Mouse (Mus musculus) stomach, embryonic 15.5 days (tissue): ENCODE measurements around the gene Wasf2. TPM values are rescaled to one million over a fixed set of nuclear protein-coding genes. Genes with fewer than 3 reads are reported as not detected.

Source experiments
- ATAC-seq: fragments of 200-750 bp; cut with Nextera tagmentation; 2 replicates; pipeline ENCODE4 v1.8.0; 2017; ENCODE audit warnings: low read depth, moderate number of reproducible peaks, moderate TSS enrichment; ENCODE audit not compliant: insufficient read depth, low FRiP score
- H3K27ac ChIP-seq: fragments of 300-500 bp; sonication (generic); 2 replicates; pipeline ENCODE4 v1.5.1; 2015; ENCODE audit warnings: mild to moderate bottlenecking, inconsistent platforms
- H3K27me3 ChIP-seq: fragments of 300-500 bp; sonication (generic); replicated peaks from 2 replicates; pipeline ENCODE4 v1.6.1; 2015; ENCODE audit warnings: inconsistent platforms
- H3K36me3 ChIP-seq: fragments of 300-500 bp; sonication (generic); 2 replicates; pipeline ENCODE4 v1.6.1; 2015; ENCODE audit warnings: inconsistent platforms
- H3K4me1 ChIP-seq: fragments of 300-500 bp; sonication (generic); 2 replicates; pipeline ENCODE4 v1.6.1; 2015; ENCODE audit warnings: inconsistent platforms
- H3K4me2 ChIP-seq: fragments of 300-500 bp; sonication (generic); 2 replicates; pipeline ENCODE4 v1.6.1; 2015; ENCODE audit warnings: mild to moderate bottlenecking, inconsistent platforms
- H3K4me3 ChIP-seq: fragments of 300-500 bp; sonication (generic); replicated peaks from 2 replicates; pipeline ENCODE4 v1.5.1; 2015; ENCODE audit warnings: inconsistent platforms
- H3K9ac ChIP-seq: fragments of 300-500 bp; sonication (generic); 2 replicates; pipeline ENCODE4 v1.6.1; 2015; ENCODE audit warnings: inconsistent platforms
- H3K9me3 ChIP-seq: fragments of 300-500 bp; sonication (generic); 2 replicates; pipeline ENCODE4 v1.6.1; 2016; ENCODE audit warnings: inconsistent platforms
- WGBS: fragments of 180-500 bp; shearing (Covaris S2); methylation state at CpG from one replicate; pipeline ENCODE4 v1.1.7; 2015; 5-methylcytosine and 5-hydroxymethylcytosine counted together
- polyA plus RNA-seq: library from polyadenylated mRNA; unstranded; fragments of >200 nt; fragmentation: Nextera tagmentation; extraction: Ambion mirVana; gene quantifications from 2 replicates; pipeline ENCODE4 v1.2.1, GENCODE M21; 2015

Wasf2 gene
- polyA plus RNA-seq, 1 experiment from 2014 or later: 109 TPM

GRCm38 (mm10) chr4:133229582-133229981, 99.3 kb downstream of the Wasf2 start:
- H3K4me3 ChIP-seq: no peak overlapping the region
- H3K4me1 ChIP-seq: no peaks in the 10 kb centered on the region
- ATAC-seq: no peak
- H3K9ac ChIP-seq: no peak overlapping the region
- no peaks in the 10 kb centered on the region for H3K36me3 ChIP-seq
- H3K4me2 ChIP-seq: no peak overlapping the region
- H3K27me3 ChIP-seq: no peaks in the 10 kb centered on the region
- H3K27ac ChIP-seq: no peak overlapping the region
- WGBS: 77% methylated on average over 8 of the region's 8 CpGs
- H3K9me3 ChIP-seq: no peaks in the 10 kb centered on the region

DNA sequence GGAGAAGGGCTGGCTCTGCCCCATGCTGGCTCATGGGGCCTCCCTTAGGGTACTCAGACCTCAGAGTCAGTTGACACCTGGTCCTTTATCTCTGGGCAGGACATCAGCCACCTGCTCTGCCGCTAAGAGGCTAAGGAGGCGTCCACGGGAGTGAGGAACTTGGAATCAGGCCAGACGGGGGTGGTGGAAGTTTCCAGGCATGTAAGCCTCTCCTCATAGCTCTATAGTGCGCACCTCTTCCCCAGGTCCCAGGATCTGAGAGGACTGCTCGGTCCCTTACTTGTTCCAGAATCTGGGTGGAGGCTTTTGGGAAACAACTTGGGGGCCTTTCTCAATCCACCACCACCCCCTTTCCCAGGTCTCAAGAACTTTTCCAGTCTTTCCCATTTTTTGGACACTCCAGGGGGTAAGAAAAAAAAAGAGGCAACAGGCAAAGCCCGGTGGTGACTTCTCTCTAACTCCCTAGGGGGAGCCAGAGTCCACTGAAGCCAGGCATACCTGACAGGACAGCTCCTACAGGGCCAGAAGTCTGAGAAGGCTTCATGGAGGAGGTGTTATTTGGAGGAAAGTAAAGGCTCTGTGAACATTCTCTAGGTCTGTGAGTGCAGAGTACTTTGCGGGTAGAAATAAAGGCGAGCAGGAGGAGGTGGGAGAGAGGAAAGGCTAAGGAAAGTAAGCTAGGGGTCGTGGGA, 103.1 kb downstream of the Wasf2 start:
- H3K27ac ChIP-seq: no peak overlapping the region
- H3K27me3 ChIP-seq: peaks cover 8% of the 10 kb centered on the region; the same call in 1 of the 2 replicates
- H3K9ac ChIP-seq: no peak overlapping the region
- no peaks in the 10 kb centered on the region for H3K4me1 ChIP-seq
- no peaks in the 10 kb centered on the region for H3K36me3 ChIP-seq
- peak; percentile 6; the same call in 1 of the 2 replicates for ATAC-seq
- WGBS: 27% methylated on average over 10 of the region's 10 CpGs
- no peaks in the 10 kb centered on the region for H3K9me3 ChIP-seq
- no peak overlapping the region for H3K4me3 ChIP-seq
- no peak overlapping the region for H3K4me2 ChIP-seq

DNA sequence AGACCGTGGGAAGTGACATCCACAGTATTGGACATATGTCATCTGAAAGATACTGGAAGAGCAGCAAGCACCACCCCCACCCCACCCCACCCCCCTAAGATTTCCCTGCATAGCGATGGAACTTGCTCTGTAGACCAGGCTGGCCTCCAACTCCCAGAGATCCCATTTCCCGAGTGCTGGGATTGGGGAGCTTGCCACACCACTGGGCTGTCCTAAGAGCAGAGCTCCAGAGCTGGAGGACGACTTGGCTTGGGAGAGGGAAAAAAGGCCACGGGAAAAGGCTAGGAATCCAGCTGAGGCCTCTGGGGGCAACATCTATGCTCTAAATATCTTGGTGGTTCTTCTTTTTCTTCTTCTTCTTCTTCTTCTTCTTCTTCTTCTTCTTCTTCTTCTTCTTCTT, 104.5 kb downstream of the Wasf2 start:
- WGBS: 58% methylated on average over 5 of the region's 5 CpGs
- Histone ChIP-seq H3K9ac (no peak overlapping the region), H3K4me1 (no peaks in the 10 kb centered on the region), H3K4me2 (no peak overlapping the region), H3K36me3 (no peaks in the 10 kb centered on the region), H3K27ac (no peak overlapping the region), H3K27me3 (peaks cover 8% of the 10 kb centered on the region; the same call in 1 of the 2 replicates), H3K9me3 (no peaks in the 10 kb centered on the region), H3K4me3 (no peak overlapping the region)
- no peak for ATAC-seq

- ATAC-seq: no peak
Measured at GRCm38 (mm10) chr4:133235415-133235814, 105.1 kb downstream of the Wasf2 start.

DNA sequence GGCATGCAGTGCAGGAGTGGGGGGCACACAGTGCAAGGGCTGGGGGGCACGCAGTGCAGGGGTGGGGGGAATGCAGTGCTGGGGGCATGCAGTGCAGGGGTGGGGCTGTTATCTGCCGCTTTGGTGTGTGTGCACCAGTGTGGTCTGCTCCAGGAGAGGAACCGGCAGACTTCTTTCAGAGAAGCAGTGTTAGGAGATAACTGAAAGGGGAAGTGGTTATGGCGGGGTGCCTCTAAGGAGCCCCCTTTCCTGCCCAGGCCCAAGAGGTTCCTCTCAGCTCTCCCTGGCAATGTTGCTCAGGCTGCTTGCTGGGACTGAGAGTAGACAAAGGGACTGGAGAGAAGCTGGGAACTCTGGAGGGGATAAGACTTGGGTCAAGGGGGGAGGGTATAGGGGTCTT, 107.6 kb downstream of the Wasf2 start:
- Histone ChIP-seq H3K36me3 (no peaks in the 10 kb centered on the region), H3K9me3 (no peaks in the 10 kb centered on the region), H3K4me3 (no peak overlapping the region), H3K27me3 (peaks cover 16% of the 10 kb centered on the region; the same call in 1 of the 2 replicates), H3K4me1 (peaks cover 12% of the 10 kb centered on the region; the same call in 1 of the 2 replicates), H3K4me2 (no peak overlapping the region), H3K27ac (no peak overlapping the region), H3K9ac (no peak overlapping the region)
- no peak for ATAC-seq
- WGBS: 58% methylated on average over 2 of the region's 4 CpGs

More at GRCm38 (mm10) chr4:133235415-133235814, 105.1 kb downstream of the Wasf2 start:
- Histone ChIP-seq H3K27me3 (peaks cover 8% of the 10 kb centered on the region; the same call in 1 of the 2 replicates), H3K4me3 (no peak overlapping the region), H3K27ac (no peak overlapping the region), H3K9ac (no peak overlapping the region), H3K4me2 (no peak overlapping the region), H3K9me3 (no peaks in the 10 kb centered on the region), H3K36me3 (no peaks in the 10 kb centered on the region), H3K4me1 (no peaks in the 10 kb centered on the region)
- 77% methylated on average over 5 of the region's 5 CpGs for WGBS

DNA sequence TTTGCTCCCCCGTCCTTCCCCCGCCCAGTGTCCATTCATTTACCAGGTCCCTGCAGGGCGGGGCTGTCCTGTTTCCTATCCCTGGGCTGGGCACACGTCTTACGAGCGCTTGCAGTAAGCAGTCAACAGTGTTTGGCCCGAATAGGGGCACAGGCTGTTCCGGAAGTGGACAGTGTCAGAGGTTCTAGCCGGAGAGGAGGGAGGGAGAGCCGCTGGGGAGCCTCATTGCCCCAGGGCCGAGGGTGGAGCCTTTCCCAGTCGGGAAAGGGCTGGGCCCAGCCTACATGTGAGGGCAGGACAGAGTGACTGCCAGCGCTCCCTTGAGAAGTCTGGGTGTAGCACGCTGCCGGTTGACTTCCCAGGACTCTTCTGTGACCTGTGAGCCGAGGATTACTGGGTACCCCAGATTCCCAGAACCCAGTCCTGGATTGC, 110.2 kb downstream of the Wasf2 start, which contains the start of gene Map3k6:
Gene Map3k6 (plus strand): TSS at position 329 of the 432 bp plus-strand sequence.
- peaks cover 19% of the 10 kb centered on the region; the same call in 1 of the 2 replicates for H3K27me3 ChIP-seq
- H3K9ac ChIP-seq: peak within 1 kb of the TSS; percentile 60
- H3K4me3 ChIP-seq: peak within 1 kb of the TSS; percentile 63
- H3K9me3 ChIP-seq: no peaks in the 10 kb centered on the region
- peak within 1 kb of the TSS; percentile 97 for H3K4me2 ChIP-seq
- H3K36me3 ChIP-seq: no peaks in the 10 kb centered on the region
- peak; percentile 70 for ATAC-seq
- peaks cover 15% of the 10 kb centered on the region; the same call in 1 of the 2 replicates for H3K4me1 ChIP-seq
- peak within 1 kb of the TSS; percentile 77 for H3K27ac ChIP-seq
- WGBS: 7% methylated on average over 16 of the region's 16 CpGs

DNA sequence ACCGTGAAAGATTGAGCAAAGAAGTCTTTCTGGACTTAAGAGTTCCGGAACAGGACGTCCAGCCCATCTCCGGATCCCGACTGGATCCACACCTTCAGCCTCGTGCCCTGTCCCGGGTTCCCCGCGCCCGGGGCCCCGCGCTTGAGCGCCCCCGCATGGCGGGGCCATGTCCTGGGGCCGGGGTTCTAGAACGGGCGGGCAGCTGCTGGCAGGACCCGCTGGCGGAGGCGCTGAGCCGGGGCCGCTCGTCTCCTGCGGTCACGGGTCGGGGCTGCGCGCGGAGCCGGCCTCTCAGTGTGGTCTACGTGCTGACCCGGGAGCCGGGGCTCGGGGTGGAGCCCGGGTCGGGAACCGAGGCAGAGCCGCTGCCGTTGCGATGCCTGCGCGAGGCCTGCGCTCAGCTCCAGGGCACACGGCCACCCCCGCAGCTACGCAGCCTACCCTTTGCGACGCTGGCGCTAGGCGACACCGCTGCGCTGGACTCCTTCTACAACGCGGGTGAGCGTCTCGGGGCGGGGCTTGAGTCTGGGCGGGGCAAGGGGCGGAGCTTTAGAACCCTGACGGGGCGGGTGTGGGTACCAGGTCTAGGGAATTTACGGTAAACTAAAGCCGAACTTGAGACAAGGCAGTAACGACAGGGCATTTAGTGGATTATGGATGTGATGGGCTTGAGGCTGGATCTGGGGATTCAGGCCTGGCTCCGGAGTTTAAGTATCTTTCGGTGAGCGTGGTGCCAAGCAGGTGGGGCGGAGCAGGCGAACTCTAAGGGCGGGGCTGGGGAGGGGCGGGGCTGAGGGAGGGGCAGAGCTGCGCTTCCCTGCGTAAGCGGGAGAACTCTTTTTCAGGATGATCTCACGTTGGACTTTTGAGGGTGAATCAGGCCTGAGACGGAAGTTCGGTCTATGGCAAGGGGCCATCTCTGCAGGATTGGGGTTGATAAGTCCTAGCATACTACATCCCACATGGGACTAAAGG, 110.9 kb downstream of the Wasf2 start:
- peak; percentile 89 for ATAC-seq
- H3K27me3 ChIP-seq: peaks cover 16% of the 10 kb centered on the region; the same call in 1 of the 2 replicates
- peak overlapping the region; percentile 60 for H3K9ac ChIP-seq
- peak overlapping the region; percentile 63 for H3K4me3 ChIP-seq
- H3K4me1 ChIP-seq: peaks cover 15% of the 10 kb centered on the region; the same call in 1 of the 2 replicates
- under 1% methylated on average over 78 of the region's 78 CpGs for WGBS
- peak overlapping the region; percentile 77 for H3K27ac ChIP-seq
- no peaks in the 10 kb centered on the region for H3K9me3 ChIP-seq
- H3K4me2 ChIP-seq: peak overlapping the region; percentile 97
- H3K36me3 ChIP-seq: no peaks in the 10 kb centered on the region

- Histone ChIP-seq H3K9me3 (no peaks in the 10 kb centered on the region), H3K9ac (no peak overlapping the region), H3K27ac (no peak overlapping the region; the same call in 1 of the 2 replicates), H3K4me3 (peak overlapping the region; percentile 63), H3K27me3 (peaks cover 11% of the 10 kb centered on the region; the same call in 1 of the 2 replicates), H3K4me2 (peak overlapping the region; percentile 97), H3K4me1 (peaks cover 15% of the 10 kb centered on the region; the same call in 1 of the 2 replicates), H3K36me3 (no peaks in the 10 kb centered on the region)
- ATAC-seq: no peak
- WGBS: 27% methylated on average over 11 of the region's 11 CpGs
Measured at GRCm38 (mm10) chr4:133241910-133242309, 111.6 kb downstream of the Wasf2 start.

GRCm38 (mm10) chr4:133242710-133243109, 112.4 kb downstream of the Wasf2 start:
- 65% methylated on average over 9 of the region's 9 CpGs for WGBS
- Histone ChIP-seq H3K27ac (no peak overlapping the region), H3K4me3 (no peak overlapping the region), H3K4me2 (no peak overlapping the region), H3K9me3 (no peaks in the 10 kb centered on the region), H3K27me3 (peaks cover 15% of the 10 kb centered on the region; the same call in 1 of the 2 replicates), H3K36me3 (no peaks in the 10 kb centered on the region), H3K9ac (no peak overlapping the region), H3K4me1 (peaks cover 18% of the 10 kb centered on the region; the same call in 1 of the 2 replicates)
- ATAC-seq: no peak

- 23% methylated on average over 13 of the region's 13 CpGs for whole genome bisulfite sequencing
- H3K4me2 ChIP-seq: no peak overlapping the region
- no peak overlapping the region for H3K27ac ChIP-seq
Measured at GRCm38 (mm10) chr4:133243538-133243937, 113.2 kb downstream of the Wasf2 start.

DNA sequence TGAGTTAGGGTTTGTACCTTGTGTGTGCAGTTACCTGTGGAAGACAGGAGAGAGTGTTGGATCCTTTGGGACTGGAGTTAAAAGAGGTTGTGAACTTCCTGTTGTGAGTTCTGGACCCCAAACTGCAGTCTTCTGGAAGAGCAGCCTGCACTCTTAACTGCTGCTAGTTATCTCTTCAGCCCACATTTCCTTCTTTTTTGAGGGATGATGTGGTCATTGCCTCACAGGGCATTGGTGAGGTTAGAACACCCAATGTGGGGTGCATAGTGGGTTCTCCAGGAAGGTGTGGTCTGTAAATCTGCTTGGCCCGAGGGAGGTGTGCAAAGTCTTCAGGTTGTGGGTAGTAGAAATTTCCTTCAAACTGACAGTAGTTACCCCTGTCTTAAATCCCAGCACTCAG, 114.0 kb downstream of the Wasf2 start:
- H3K27ac ChIP-seq: no peak overlapping the region
- no peaks in the 10 kb centered on the region for H3K36me3 ChIP-seq
- no peaks in the 10 kb centered on the region for H3K9me3 ChIP-seq
- H3K27me3 ChIP-seq: peaks cover 23% of the 10 kb centered on the region
- H3K4me2 ChIP-seq: no peak overlapping the region
- peaks cover 18% of the 10 kb centered on the region; the same call in 1 of the 2 replicates for H3K4me1 ChIP-seq
- no peak overlapping the region for H3K4me3 ChIP-seq
- H3K9ac ChIP-seq: no peak overlapping the region
- ATAC-seq: no peak
- 81% methylated on average over 1 of the region's 1 CpGs for WGBS

More at GRCm38 (mm10) chr4:133243538-133243937, 113.2 kb downstream of the Wasf2 start:
- no peaks in the 10 kb centered on the region for H3K9me3 ChIP-seq
- no peak overlapping the region for H3K9ac ChIP-seq
- H3K36me3 ChIP-seq: no peaks in the 10 kb centered on the region
- H3K27me3 ChIP-seq: peaks cover 23% of the 10 kb centered on the region
- H3K4me1 ChIP-seq: peaks cover 18% of the 10 kb centered on the region; the same call in 1 of the 2 replicates
- H3K4me3 ChIP-seq: no peak overlapping the region
- no peak for ATAC-seq
